Mouse (Mus musculus): ENCODE results near the gene Fxn.
"Not testable (repeated sequence)": the region's sequence is repeated elsewhere in the genome, so short reads cannot be mapped to it uniquely, and the experiment has no call there.

Gene Fxn

DNA sequence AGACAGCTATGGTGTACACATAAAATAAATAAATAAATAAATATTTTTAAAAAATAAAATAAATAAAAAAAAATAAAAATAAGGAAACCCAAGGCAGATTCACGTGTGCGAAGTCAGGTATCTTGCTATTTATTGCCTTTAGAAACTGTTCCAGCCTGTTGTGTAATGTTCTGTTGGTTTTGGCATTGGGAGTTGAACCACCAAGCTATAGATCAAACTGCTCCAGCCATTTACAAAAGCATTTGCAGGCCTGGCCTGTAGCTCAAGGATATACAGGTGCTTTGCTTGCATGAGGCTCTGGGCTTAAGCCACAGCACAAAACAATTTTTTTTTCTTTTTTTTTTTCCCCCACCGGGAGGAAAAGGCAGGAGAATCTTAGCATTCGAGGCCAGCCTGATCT lies 42.4 kb downstream of the Fxn start:
- DNase-seq = no peak

DNA sequence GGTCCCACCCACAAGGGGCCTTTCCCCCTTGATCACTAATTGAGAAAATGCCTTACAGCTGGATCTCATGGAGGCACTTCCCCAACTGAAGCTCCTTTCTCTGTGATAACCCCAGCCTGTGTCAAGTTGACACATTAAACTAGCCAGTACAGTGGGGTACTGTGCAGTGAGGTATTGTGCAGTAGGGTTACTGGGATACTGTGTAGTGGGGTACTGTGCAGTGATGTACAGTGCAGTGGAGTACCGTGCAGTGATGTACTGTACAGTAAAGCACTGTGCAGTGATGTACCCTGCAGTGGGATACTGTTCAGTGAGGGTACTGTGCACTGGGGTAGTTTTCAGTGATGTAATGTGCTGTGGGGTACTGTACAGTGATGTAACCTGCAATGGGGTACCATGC lies 48.0 kb downstream of the Fxn start:
- DNase-seq = not testable (repeated sequence)

DNA sequence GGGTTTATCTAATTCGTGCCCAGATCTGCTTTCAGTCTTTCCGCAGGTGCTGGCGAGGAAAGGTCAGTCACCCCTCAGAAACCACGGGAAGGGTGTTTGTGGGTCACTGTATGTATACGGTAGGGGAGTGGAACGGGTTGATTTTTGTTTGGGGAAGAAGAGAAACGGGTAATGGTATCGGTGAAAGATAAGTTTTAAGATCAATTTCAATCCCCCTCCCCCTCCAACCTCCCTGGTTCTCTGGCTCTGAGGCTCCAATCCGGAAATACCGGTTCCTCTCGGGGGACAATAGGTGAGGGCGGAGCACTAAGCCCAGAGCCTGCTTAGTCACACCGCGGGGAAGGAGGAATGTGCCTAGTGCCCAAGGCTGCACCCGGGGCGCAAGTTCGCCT lies 55.1 kb downstream of the Fxn start:
- DNase-seq = peak; percentile 79

DNA sequence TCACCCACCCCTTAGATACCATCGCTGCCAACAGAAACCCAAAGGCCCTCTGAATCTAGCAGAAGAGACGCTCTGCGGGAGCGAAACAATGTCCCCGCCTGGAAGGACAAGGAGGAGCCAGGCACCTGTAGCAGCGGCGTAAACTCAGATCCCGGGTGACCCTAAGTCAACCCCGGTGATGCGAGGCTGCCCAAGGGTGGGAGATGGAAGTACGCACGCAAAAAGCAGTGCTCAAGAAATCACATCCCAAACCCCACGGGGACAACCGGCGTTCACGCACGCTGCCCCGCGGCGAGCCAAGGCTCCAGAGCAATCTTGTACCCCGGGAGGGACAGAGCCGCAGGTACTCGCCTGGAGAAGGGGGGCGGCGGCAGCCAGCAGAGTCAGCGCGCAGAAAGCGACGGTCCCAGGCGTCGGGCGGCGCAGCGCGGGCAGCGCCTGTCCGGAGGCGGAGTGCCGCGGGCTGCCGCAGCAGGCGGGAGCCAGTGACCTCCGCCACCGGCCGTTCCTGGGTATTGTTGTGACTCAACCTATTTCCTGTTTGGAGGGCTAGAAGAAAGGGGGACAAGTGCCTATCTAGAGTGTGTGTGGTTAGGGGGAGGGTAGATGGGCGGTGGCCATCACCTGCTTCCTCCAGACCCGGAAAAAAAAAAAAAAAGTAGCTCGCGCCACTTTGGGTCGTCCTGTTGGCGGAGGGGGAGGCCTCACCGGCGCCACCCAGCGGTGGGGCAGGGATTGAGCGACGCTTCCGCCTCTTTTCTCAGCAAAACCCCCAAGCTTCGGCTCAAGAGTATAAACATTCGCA lies 55.7 kb downstream of the Fxn start, which contains the start of gene Tjp2:
Gene Tjp2 (minus strand): TSS at position 531 of the 805 bp plus-strand sequence.
- DNase-seq = peak; percentile 78

DNA sequence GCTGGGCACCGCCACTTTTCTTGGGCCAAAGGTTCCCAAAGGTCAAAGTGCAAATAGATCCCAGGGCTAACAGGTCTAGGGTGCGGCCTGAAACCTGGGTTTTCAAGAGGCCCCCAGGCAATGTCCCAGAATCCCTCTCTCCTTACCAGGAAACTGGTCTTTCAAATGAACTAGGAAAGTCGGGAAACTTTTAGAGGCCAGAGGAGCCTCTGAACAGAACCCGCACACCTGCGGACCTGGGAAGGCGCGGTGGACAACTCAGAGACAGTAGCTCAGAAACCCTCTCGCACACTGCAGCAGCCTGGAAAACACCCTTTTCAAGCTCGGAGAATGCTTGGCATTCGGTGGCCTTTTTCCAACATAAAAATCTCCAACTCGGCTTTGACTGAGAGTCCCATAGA lies 56.6 kb downstream of the Fxn start:
- DNase-seq = peak; percentile 71

DNA sequence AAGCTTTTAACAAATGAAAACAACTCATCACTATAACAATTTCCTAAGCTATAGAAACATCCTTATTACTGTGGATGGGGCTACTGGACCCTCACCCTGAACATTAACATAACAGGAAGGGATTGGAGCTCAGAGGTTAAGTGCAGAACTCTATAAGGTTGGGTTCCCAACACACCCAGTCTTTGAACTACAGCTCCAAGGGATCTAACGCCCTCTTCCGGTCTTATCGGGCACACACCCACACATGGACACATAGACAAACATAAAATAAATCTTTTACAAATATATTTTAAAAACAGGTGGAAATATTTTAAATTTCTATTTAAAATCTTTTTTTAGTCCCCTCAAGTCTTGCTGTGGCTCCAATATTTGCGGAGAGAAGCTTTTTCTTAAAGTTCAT lies 59.0 kb downstream of the Fxn start:
- DNase-seq = no peak

DNA sequence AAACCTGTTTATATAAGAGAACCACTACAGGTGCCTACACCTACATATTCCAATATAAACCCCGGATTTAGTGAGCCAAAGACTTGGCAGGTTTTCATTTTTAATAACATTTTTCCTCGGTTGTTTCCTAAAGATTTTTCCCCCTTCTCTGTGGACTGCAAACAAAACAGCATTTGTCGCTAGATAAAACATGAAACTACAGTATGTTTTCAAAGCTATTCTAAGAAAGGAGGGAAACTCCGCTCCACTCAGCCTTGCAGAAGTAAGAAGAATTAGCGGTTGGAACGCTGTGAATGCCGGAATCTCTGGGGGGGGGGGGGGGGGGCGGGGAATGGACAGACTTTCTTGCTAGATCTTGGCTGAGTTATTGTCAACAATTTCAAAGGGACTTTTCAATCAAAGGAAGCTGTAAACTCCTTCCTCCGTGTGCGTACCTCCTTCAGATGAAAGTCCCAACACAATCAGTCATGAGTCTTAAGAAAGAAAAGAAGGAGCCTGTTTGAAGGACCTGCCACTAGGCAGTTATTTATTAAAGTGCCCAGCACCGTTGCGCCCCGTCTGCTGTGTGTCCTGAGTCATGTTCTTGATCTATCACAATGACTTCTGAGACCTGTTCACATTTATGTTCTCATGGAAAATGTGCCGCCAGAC lies 59.5 kb downstream of the Fxn start:
- DNase-seq = peak; percentile 25

DNA sequence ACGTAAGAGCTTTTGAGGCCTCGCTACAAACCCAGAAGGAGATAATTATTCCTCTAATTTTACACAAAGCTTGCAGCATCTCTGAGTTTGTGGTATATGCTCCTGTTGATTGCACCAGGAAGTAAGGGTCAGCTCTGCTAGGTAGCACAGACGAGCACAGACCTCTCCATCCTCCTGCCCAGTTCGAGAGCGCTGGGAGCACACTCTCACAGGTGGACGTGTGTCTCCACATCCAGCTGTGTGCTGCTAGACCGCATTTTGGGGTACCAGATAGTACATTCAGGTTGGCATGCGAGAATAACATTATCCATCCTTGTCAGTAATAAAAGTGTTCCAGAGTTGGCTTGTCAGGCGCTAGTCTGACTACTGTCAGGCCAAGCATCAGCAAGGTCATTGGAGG lies 61.4 kb downstream of the Fxn start:
- DNase-seq = no peak

DNA sequence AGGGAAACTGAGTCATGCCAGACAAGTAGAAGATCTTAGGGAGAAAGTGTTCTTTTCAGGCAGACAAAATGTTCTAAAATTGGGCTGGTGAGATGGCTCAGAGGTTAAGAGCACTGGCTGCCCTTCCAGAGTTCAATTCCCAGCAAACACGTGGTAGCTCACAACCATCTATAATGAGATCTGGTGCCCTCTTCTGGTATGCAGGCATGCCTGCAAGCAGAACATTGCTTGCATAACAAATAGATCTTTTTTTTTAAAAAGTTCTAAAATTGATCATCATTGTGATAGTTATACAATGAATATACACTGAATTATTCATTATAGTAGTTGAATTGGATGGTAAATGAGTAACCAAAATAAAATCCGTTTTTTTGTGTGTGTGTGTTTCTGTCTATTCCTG lies 62.1 kb downstream of the Fxn start:
- DNase-seq = no peak

DNA sequence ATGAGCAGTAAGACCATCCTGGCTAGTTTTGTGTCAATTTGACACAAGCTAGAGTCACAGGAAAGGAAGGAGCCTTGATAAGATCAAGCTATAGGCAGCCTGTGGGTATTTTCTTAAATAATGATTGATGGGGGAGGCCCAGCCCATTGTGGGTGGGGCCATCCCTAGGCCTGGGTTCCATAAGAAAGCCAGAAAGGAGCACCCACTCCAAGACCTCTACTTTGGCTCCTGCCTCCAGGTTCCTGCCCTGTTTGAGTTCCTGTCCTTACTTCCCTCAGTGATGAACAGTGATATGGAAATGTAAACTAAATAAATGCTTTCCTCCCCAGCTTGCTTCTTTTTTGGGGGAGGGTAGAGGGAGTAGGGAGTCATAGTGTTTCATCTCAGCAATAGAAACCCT lies 62.6 kb downstream of the Fxn start:
- DNase-seq = no peak

DNA sequence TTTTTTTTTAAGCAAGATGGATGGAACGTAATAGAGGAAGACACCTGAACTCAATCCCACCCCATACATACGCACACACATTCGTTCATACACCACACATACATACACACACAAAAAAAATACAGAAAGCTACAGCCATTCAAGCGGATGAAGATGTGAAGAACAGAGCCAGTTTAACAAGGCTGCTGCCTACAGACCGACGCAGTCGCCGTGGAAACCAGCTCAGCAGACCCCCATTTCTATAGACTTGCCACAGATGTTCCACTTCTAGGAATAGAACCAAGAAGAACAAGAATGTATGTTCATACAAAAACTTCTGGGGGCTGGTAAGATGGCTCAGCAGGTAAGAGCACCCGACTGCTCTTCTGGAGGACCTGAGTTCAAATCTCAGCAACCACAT lies 63.6 kb downstream of the Fxn start:
- no peak for DNase-seq

DNA sequence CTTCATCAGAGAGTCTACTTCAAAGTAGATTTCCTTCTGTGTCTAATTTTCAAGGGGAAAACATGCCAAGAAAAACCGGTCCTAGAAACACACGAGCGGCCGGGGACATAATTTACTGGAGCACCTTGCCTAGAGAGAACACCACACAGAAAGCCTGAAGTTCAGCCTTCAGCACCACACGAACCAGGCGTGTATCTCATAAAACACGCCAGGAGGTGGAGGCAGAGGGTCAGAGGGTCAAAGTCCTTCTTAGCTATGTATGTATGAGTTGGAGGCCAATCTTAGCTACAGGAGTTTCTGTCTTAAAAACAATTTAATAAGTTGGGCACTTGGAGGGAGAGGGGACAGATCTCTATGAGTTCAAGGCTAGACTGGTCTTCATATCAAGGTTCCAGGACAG lies 65.5 kb downstream of the Fxn start:
- DNase-seq = peak; percentile 26

DNA sequence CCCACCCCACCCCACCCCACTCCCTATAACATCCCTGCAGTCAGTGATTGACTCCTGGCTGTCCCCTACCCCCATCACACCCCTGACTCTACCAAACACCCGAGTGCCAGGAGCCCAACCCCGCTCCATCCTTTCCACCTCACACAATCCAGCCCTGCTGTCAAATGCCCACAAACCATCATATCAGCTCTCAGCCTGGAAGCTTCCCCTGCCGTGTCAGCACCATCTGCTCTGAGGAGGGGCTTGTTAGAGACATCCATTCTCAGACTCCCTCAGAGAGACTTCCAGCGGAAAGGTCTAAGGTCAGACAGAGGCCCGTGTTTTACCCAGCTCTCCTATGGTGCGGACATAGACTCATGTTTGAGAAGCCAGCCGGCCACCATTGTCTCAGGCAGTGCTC lies 67.1 kb downstream of the Fxn start:
- no peak for DNase-seq

DNA sequence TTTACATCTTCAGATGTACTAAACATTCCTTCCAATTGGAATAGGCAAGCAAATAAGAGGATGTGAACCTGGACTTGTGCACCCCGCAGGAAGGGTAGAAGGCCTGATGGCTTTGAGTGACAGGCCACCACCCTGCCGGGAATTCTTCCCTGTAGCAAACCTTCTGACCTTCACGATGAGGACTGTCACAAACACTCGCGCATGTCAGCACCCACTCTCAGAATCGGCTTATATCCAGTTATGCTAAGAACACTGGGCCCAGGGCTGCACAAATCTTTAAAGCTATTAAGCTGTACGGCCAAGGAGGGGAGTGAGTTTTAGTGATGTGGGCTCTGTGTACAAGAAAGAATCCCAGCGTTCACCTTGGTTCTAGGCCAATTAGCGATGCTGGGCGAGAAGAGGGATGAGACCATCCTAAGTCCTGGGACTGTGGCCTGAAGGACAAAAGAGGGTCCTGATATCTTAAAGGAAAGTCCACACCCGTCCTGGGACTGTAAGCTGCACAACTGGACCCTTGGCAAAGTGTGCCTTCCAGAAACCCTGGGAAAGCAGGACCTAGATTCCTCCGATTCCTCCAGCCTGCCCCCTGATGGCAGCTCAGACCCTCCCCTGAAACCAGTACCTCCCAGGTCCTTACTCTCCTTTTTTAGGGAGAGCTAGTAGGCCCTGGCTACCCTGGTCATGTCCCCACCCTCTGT lies 67.7 kb downstream of the Fxn start:
- DNase-seq = no peak

All from kidney, adult 11 months (tissue).